Mouse (Mus musculus): ENCODE results near the gene Ncf2. TPM values are rescaled to one million over a fixed set of nuclear protein-coding genes. Genes with fewer than 3 reads are reported as not detected.

The Ncf2 gene
- total RNA-seq, 1 experiment from 2014 or later = 105 TPM

DNA sequence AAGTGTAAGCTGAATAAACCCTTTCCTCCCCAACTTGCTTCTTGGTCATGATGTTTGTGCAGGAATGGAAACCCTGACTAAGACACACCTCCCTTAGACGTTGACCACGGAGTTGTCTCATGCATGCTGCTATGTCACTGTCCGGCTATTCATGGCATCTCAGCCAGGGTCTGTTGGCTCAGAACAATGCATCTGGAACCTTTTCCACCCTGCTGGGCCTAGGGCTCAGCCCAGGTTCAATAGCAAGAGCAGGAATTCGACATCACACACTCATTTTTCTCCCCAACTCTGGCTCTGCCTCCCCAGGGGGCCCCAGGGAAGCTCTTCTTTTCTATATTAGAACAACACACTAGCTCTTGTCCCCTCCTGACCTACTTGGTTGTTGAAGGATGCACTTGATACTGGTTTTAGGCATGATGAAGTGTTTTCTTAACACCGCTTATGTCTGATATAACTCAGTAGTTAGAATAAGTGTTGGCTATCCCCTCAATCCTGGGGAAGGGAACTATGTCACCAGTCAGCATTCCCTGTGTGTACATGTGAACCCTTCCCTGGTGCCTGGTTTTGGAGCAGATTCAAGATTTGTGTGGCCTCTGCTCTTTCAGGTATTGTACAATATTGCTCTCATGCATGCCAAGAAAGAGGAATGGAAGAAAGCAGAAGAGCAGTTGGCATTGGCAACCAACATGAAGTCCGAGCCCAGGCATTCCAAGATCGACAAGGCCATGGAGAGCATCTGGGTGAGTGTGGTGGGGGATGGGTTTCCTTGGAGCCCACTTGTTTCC is 21.1 kb downstream of the Ncf2 start:
- ATAC-seq (replicated peaks in 1 of 2; ENCODE audit: insufficient read depth in 1 of 2, low FRiP score in 2 of 2, low TSS enrichment in 1 of 2, low read depth in 1 of 2, poor library complexity in 2 of 2, severe bottlenecking in 2 of 2) = no peak

DNA sequence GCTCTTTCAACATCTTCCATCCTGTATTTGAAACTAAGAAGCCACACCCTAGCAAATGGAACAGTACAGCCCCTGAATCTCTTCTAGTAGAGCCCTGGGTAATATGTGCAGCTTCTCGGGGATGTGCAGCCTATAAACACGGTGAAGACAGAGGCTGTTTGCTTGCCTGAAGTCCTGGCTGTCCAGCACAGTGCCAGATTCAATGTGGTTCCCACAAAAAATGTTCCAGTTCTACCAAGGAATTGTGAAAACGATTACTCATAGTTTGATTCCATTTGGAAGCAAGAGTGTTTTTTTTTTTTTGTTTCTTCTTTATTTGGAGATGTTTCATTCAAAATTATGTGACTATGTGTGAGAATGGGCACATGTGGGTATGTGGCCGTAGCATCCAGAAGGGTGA is 21.8 kb downstream of the Ncf2 start:
- ATAC-seq (replicated peaks in 1 of 2; ENCODE audit: insufficient read depth in 1 of 2, low FRiP score in 2 of 2, low TSS enrichment in 1 of 2, low read depth in 1 of 2, poor library complexity in 2 of 2, severe bottlenecking in 2 of 2) = no peak

DNA sequence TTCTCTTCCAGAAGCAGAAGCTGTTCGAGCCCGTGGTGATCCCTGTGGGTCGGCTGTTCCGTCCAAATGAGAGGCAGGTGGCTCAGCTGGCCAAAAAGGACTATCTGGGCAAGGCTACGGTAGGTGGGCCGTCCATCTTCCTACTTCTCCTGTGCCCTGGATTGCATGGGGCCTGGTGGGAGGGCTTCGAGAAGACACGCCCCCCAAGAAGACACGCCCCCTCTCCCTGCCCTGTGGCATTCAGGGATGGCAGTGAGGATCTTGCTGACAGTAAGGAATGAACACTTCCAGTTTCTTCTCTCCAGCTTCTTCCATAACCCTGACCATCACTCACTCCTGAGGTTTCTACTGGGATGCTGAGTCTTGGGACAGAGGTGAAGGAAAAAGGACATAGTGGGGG is 24.2 kb downstream of the Ncf2 start:
- 0 out of 4 replicates have a peak, but pooled peaks of 1 of the 2 experiments have one; percentile 16 for ATAC-seq (replicated peaks in 1 of 2; ENCODE audit: insufficient read depth in 1 of 2, low FRiP score in 2 of 2, low TSS enrichment in 1 of 2, low read depth in 1 of 2, poor library complexity in 2 of 2, severe bottlenecking in 2 of 2)

DNA sequence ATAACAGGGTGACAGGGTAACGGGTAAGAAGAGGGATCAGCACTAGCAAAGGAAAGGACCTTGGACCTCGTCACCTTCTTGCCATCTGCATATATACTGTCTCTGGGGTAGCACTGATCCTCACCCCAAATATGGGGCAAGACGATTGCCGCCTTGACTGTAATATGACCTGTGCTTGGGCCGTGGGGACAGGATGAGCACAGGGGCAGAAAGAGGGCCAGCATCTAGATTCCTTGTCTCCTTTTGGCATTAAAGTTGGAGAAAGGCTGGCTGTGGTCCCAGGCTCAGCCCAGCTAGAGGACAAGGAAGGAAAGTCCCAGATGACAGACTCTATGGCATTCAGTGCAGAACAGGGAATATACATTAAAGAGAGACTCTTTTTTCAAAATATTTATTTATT is 26.5 kb downstream of the Ncf2 start:
- ATAC-seq (replicated peaks in 1 of 2; ENCODE audit: insufficient read depth in 1 of 2, low FRiP score in 2 of 2, low TSS enrichment in 1 of 2, low read depth in 1 of 2, poor library complexity in 2 of 2, severe bottlenecking in 2 of 2) = no peak

DNA sequence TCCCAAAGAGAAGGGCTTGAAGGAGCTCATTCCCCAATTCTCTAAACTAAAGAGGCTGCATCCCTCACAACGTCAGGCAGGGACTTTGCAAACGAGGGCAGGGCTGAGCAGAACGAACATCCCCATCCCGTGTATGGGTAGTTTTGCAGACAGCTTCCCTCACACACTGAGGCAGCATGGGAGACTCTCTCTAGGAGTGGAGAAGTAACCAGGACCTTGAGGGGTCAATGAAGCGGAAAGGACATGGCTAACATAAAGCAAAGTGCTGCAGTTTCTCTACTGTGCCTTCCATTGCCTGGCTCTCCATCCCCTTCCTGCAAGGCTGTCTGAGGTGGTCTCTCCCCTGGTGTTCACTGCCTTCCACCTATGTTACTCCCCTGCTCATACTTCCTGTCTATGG is 28.2 kb downstream of the Ncf2 start:
- ATAC-seq (replicated peaks in 1 of 2; ENCODE audit: insufficient read depth in 1 of 2, low FRiP score in 2 of 2, low TSS enrichment in 1 of 2, low read depth in 1 of 2, poor library complexity in 2 of 2, severe bottlenecking in 2 of 2) = no peak

DNA sequence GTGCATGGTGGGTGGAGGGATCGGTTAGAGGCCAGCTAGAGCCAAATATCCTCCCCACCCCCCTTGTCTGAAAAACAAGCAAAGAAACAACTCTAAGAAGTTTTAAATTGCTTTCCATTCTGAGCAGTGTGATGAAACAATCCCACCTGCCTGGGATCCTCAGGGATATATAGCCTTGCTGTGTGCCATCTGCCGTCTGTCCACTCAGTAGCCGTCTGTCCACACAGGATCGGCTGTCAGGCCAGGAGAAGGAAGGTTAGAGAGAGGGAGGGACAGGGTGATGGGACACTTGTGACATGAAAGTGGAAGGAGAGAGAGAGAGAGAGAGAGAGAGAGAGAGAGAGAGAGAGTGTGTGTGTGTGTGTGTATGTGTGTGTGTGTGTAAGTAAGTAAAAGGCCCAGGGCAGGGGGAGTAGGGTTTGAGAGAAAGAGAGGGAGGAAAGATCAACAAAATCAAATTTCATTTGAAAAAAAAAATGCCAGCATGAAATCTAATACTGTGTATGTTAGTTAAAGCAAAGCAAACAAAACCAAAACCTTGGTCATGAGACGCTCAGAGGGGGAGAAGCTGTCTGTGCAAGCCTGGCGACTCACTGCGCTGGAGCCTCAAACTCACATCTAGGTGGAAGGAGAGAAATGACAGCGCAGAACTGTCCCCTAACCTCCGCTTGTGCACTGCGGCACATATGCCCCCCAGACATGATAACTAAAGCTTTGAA is 28.8 kb downstream of the Ncf2 start:
- ATAC-seq (replicated peaks in 1 of 2; ENCODE audit: insufficient read depth in 1 of 2, low FRiP score in 2 of 2, low TSS enrichment in 1 of 2, low read depth in 1 of 2, poor library complexity in 2 of 2, severe bottlenecking in 2 of 2) = no peak

DNA sequence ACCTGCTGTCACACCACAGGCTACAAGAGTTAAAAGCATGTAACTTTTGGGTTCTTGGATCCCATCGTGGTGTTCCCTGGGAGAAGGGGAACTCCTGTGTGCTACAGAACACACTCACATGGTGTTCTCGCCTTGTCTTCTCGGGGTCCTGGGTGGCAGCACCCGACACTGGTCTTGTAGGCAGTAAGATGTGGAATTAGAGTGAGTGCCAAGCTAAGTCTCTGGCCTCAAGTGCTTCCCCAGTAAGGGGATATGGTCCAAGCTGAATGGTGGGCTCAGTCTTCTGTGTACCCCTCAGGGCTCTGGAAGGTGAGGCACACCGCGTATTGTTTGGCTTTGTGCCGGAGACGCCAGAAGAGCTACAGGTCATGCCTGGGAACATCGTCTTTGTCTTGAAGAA is 30.1 kb downstream of the Ncf2 start:
- no peak for ATAC-seq (replicated peaks in 1 of 2; ENCODE audit: insufficient read depth in 1 of 2, low FRiP score in 2 of 2, low TSS enrichment in 1 of 2, low read depth in 1 of 2, poor library complexity in 2 of 2, severe bottlenecking in 2 of 2)

DNA sequence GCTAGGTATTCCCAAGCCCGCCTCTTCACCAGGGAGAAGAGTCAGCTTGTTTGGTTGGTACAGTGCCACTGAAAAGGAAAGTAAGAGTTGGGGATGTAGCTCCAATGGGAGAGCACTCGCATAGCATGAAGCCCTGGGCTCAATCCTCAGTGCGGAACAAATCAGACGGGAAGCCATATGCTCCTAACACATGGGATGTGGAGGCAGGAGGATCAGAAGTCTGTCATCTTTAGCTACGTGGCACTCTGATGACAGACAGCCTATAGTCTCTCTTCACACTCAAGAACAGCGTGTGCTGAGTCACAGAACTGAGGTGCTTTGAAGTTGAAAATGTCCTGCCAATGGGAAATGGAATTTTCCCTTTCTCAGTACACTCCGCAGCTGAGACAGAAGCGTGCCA is 31.0 kb downstream of the Ncf2 start:
- no peak for ATAC-seq (replicated peaks in 1 of 2; ENCODE audit: insufficient read depth in 1 of 2, low FRiP score in 2 of 2, low TSS enrichment in 1 of 2, low read depth in 1 of 2, poor library complexity in 2 of 2, severe bottlenecking in 2 of 2)

DNA sequence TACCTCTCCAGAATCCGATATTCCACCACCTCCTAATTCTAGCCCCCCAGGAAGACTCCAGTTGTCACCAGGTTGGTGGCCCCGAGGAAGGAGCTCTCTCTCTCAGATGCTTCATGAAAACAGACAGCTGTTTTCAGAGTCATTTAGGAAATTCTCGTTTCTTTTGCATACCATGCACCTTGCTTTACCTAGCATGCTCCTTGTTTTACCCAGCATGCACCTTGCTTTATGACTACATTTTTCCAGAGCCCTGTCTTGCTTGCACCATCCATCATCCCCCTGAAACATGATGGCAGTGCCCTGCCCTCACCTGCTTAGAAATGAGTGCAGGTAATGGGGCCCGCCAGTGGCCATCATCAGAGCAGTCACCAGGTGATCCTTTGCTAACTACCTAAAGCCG is 31.6 kb downstream of the Ncf2 start:
- no peak for ATAC-seq (replicated peaks in 1 of 2; ENCODE audit: insufficient read depth in 1 of 2, low FRiP score in 2 of 2, low TSS enrichment in 1 of 2, low read depth in 1 of 2, poor library complexity in 2 of 2, severe bottlenecking in 2 of 2)

DNA sequence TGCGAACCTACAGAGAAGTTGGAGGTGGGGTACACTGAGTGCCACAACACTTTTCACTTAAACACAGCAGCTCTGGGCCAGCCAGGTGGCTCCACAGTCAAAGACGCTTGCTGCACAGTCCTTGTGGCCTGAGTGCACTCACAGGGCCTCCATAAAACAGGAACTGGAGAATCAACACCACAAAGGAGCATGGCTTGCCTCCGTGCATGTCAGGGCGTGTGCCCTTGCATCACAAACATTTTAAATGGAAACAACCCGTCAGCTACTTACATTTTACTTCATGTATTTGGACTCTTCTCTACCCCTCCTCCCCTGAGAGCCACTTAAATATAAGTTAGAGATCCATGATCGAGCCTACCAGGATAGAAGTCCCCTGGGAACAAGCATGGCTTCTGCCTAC is 32.3 kb downstream of the Ncf2 start:
- ATAC-seq (replicated peaks in 1 of 2; ENCODE audit: insufficient read depth in 1 of 2, low FRiP score in 2 of 2, low TSS enrichment in 1 of 2, low read depth in 1 of 2, poor library complexity in 2 of 2, severe bottlenecking in 2 of 2) = peak; percentile 43 to 50; a peak in 2 of 4 replicates

DNA sequence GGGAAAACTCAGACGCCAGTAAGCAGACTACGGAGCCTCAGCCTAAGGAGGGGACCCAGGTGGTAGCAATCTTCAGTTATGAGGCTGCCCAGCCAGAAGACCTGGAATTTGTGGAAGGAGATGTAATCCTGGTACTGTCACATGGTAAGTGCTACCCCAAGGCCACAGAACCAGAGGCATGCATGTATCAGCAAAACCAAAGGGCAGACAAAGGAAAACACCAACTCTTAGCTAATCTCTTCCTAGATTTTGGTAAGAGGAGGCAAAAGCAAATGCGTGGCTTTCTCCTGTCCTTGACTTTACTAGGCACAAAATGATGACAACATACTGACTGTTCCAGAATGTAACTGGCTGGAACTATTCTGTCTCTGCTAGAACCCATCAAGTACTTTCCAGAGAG is 35.1 kb downstream of the Ncf2 start:
- no peak for ATAC-seq (replicated peaks in 1 of 2; ENCODE audit: insufficient read depth in 1 of 2, low FRiP score in 2 of 2, low TSS enrichment in 1 of 2, low read depth in 1 of 2, poor library complexity in 2 of 2, severe bottlenecking in 2 of 2)

DNA sequence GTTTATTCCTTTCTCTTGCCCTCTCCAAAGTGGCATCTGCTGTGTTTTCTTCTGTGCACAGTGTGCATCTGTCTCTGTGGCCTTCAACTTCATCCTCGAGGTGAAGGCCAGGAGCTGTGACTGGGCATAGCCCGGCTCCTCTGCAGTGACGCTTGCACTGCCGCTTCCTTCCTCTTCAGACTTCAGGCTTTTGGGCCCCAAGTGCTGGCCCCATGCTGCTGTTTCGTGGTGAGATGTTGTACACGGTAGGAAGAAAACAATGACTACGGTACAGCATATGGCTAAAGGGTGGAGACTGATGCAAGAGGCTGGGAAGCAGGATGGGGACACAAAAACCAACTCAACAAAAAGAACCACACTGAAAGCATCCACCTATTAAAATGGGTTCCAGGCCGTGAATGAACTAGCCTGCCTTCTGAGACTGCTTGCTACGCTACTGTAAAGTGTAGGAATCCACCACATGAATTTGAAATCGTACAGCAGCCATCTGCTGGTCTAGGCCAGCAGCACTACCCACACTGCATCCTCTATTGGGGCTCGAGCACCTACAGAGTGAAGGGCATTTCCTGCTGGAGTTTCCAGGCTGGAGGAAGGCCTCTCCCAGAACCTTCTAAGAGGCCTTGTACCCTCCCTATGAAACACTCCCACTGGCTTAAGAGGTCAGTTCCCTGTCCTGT is 38.2 kb downstream of the Ncf2 start:
- ATAC-seq (replicated peaks in 1 of 2; ENCODE audit: insufficient read depth in 1 of 2, low FRiP score in 2 of 2, low TSS enrichment in 1 of 2, low read depth in 1 of 2, poor library complexity in 2 of 2, severe bottlenecking in 2 of 2) = peak; percentile 68 to 80

DNA sequence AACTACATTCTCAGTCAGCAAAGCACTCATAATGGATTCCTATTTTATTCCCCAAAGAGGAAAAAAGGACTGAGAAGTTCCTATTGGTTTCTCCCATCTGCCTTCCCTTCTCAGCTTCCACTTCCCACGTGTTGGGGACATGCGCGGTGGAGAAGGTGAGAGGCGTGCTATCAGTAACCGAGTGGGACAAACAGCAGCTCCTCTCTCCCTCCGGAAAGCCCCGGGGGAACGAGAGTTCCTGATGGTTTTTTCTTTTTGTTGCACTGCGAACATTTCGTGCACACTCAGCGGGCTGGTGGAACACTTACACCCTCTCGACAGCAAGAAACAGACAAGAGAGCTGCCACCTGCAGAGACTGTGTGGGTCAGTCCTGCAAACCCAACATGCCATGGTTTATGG is 38.8 kb downstream of the Ncf2 start:
- no peak for ATAC-seq (replicated peaks in 1 of 2; ENCODE audit: insufficient read depth in 1 of 2, low FRiP score in 2 of 2, low TSS enrichment in 1 of 2, low read depth in 1 of 2, poor library complexity in 2 of 2, severe bottlenecking in 2 of 2)

DNA sequence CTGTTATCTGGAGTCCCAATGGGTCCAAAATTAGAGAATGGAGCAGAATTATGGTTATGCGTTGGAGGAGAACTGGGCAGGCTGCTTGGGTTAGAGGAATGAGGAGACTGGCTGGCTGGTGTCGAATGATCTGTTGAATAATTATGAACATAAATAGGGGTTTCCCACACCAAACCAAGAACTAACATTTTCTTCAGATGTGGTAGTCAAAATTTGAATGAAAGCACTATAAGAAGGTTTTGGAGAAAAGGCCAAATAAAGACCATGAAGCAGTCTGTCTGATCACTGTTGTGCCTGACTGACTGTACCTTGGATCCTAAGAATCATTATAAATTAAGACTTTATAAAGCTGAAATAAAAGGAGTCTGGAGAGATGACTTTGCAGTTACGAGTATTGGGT is 40.3 kb downstream of the Ncf2 start:
- ATAC-seq (replicated peaks in 1 of 2; ENCODE audit: insufficient read depth in 1 of 2, low FRiP score in 2 of 2, low TSS enrichment in 1 of 2, low read depth in 1 of 2, poor library complexity in 2 of 2, severe bottlenecking in 2 of 2) = no peak

DNA sequence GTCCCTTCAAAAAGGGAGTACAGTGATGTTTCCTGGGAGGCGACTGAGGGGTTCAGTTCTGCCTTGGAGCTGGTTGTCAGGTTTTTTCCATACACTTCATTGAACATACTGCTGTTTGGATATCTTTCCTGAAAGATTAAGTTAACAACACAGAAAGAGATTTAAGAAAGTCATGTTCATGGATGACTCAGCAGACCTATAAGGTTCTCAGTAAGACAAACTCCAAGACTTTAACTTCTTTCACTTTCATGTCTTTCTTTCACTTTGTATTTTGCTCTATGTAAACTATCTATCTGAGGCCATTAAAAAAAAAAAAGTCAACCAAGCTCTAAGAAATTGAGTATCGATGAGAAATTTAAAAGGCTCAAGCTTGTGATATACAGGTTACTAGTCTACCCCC is 41.1 kb downstream of the Ncf2 start:
- ATAC-seq (replicated peaks in 1 of 2; ENCODE audit: insufficient read depth in 1 of 2, low FRiP score in 2 of 2, low TSS enrichment in 1 of 2, low read depth in 1 of 2, poor library complexity in 2 of 2, severe bottlenecking in 2 of 2) = no peak

DNA sequence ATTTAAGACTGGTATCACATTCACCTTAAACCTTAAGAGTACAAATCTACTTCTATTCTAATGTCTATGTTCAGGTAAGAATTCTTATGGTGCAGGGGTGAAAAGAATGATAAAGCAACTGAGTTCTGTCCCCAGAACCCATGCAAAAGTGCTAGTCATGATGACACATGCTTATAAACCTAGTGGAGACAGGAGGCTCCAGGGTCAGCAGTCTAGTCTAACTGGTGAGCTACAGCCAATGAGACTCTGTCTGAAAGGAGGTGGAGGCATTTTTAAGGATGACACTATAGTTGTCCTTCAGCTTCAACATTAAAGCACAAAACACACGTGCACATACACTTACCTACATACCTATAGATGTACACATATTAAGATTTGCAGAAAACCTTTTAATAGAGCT is 44.6 kb downstream of the Ncf2 start:
- no peak for ATAC-seq (replicated peaks in 1 of 2; ENCODE audit: insufficient read depth in 1 of 2, low FRiP score in 2 of 2, low TSS enrichment in 1 of 2, low read depth in 1 of 2, poor library complexity in 2 of 2, severe bottlenecking in 2 of 2)

DNA sequence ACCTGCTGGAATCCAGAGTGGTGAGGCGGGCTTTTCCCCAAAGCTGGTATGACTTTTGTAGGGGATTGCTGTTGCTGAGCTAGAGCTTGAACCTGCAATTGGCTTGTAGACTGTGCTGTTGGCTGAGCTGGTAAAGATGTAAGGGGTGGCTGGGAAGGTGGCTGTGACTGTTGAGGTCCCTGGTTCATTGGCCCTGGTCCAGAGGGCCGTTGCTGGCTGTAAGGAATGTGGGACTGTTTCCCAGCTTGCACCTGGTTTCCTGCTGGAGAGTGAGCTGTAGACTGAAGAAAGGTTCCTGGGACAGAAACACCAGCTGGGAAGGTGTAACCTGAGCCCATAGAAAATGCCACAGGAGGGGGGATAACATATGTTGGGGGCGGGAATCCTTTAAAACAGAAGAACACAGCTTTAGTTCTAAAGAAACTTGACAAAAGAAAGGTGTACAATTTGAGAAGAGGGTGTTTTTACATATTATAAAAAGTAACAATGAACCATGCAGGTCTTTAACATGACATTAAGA is 45.3 kb downstream of the Ncf2 start:
- no peak for ATAC-seq (replicated peaks in 1 of 2; ENCODE audit: insufficient read depth in 1 of 2, low FRiP score in 2 of 2, low TSS enrichment in 1 of 2, low read depth in 1 of 2, poor library complexity in 2 of 2, severe bottlenecking in 2 of 2)

DNA sequence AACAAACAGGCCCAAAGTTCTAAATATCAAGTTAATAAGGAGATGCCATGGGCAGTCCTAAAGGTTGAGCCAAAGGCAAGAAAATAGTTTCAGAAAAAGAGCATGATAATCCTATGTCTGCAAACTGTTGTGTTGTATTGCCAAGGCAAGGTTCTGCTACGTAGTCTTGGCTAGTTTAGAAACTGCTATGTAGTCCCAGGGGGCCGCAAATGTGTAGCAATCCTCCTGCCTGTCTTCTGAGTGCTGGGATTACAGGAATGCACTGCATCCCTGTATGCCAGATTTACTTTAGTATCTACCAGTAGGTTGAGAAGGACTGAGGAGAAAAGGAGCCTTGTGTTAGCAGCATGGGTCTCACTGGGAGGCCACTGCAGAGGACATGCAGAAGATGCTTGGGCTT is 46.9 kb downstream of the Ncf2 start:
- ATAC-seq (replicated peaks in 1 of 2; ENCODE audit: insufficient read depth in 1 of 2, low FRiP score in 2 of 2, low TSS enrichment in 1 of 2, low read depth in 1 of 2, poor library complexity in 2 of 2, severe bottlenecking in 2 of 2) = 0 out of 4 replicates have a peak, but pooled peaks of 1 of the 2 experiments have one; percentile 12

All from hematopoietic stem cell, adult 5-6 weeks (primary cell).